ENCODE assay signal across 8 mouse cellular contexts in the genomic region with DNA sequence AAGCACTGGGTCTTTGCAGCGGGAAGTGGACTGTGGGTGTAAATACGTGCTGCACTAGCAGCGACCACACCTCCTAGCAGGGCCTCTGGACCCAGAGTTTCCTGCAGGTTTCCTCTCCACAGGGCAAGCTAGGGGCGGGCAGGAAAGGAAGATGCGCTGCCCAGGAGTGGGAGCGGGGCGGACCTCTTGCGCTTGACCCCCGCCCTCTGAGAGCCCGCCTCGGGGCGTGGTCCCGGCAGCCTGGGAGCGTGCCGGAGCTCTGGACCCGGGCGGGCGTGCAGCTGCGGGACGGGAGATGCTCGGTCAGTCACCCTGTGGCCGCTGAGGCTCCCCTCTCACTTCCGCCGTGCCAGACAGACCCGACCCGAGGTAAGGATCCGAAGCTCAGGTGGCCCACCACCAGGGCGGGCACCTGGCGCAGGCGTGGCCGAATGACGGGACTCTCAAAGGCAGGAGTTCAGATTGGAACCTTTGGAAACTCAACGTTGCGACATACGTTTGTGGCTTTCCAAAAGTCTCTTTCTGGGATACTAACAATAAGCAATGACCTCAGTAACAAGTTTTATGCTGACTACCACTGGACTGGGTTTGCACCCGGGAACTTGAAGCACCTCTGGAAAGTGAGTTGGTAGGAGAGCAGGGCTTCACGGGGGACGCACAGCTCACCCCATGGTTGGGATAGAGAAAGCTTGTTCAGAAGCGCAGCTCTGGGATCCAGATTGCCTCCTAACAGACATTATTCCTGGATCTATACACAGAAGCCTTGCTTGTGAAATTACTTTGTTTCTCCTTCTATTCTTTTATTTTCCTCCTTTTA. TPM values are rescaled to one million over a fixed set of nuclear protein-coding genes. Genes with fewer than 3 reads are reported as not detected.
DNase-seq lines count a peak whose midpoint lies in the region; ATAC-seq lines count a peak whose summit lies in the region.

TSS of gene Thsd1 (plus strand) at position 253 of the 817 bp plus-strand sequence.

- H3K36me3 ChIP-seq in forebrain, embryonic 11.5 days (ENCODE audit: control insufficient read depth, insufficient read depth, low read length), result no peaks in the 10 kb centered on the region

- H3K4me1 ChIP-seq in forebrain, embryonic 11.5 days (replicated peaks; ENCODE audit: control insufficient read depth, insufficient read depth, low read length), result 0 out of 2 replicates have a peak, but pooled peaks cover 2% of the 10 kb centered on the region

- peak; percentile 84 for ATAC-seq in forebrain, embryonic 11.5 days (replicated peaks; ENCODE audit: low FRiP score)
- peak; percentile 84 for ATAC-seq in megakaryocyte progenitor cell, adult 5-6 weeks (replicated peaks; ENCODE audit: poor library complexity)

- H3K9ac ChIP-seq in forebrain, embryonic 11.5 days (ENCODE audit: low read length), result peak within 1 kb of the TSS; percentile 13

- intact Hi-C loops in heart, postnatal 14 days (cut with DNase I), result loop anchor here (2.0 kb wide), 2 partner anchors 16 to 34 kb away; partner anchors contain the start of gene Vps36
- intact Hi-C loops in left cerebral cortex, postnatal 14 days (cut with DNase I), result no loop called here

- H3K4me3 ChIP-seq in forebrain, embryonic 11.5 days (ENCODE audit: low read depth, low read length), result peak within 1 kb of the TSS; percentile 32

- 0 out of 2 replicates have a peak, but pooled peaks cover 2% of the 10 kb centered on the region for H3K27me3 ChIP-seq in forebrain, embryonic 11.5 days (ENCODE audit: control insufficient read depth, insufficient read depth, low read length)

- peak within 1 kb of the TSS; percentile 61 for H3K4me2 ChIP-seq in forebrain, embryonic 11.5 days (ENCODE audit: low read depth, low read length, severe bottlenecking)

- under 1% methylated on average over 39 of the region's 39 CpGs for WGBS in forebrain, embryonic 11.5 days

- H3K27ac ChIP-seq in forebrain, embryonic 11.5 days (ENCODE audit: low read depth, low read length), result no peak within 1 kb of the TSS

- peak; percentile 51 for DNase-seq in ES-CJ7 (ENCODE audit: low read depth, low spot score)
- peak; percentile 84 for DNase-seq in adrenal gland, adult 2 months
- peak; percentile 77 for DNase-seq in forebrain, embryonic 11.5 days (ENCODE audit: low spot score)
- DNase-seq in heart, postnatal 14 days, result peak; percentile 74 to 83
- peak; percentile 80 to 88 for DNase-seq in kidney, postnatal 36 days
- peak; percentile 21 to 65 for DNase-seq in spleen, postnatal 4 days (ENCODE audit: low spot score in 2 of 2)
- DNase-seq in left cerebral cortex, postnatal 14 days (ENCODE audit: low spot score in 2 of 2), result no peak

- no peaks in the 10 kb centered on the region for H3K9me3 ChIP-seq in forebrain, embryonic 11.5 days (ENCODE audit: control insufficient read depth, low read length)

RNA-seq across cellular contexts. Expression of gene Thsd1, which starts in this region (rescaled TPM):
- total RNA-seq in adrenal gland, adult 2 months (2021), result 1 to 10 TPM; 2.2 to 3.6 TPM
- 2.2 and 2.5 TPM in 2 replicates for polyA plus RNA-seq in adrenal gland, adult 2 months (2012; rRNA removed)
- 8.3 and 10.1 TPM in 2 replicates for polyA plus RNA-seq in forebrain, embryonic 11.5 days (2014; fragmentation: Nextera tagmentation; extraction: Ambion mirVana)
- total RNA-seq in heart, postnatal 14 days (2021), result 1 to 10 TPM; 9.2 to 9.6 TPM
- 1.8 and 2.2 TPM in 2 replicates for total RNA-seq in megakaryocyte progenitor cell, adult 5-6 weeks (2015)
- total RNA-seq in megakaryocyte progenitor cell, adult 5-6 weeks (2017), result 0.92 and 1.9 TPM in 2 replicates
- total RNA-seq in left cerebral cortex, postnatal 14 days (2021), result 1 to 10 TPM; 5.7 to 5.9 TPM

Comparison
In these comparisons a context has a peak if more than half of its experiments do, and no peak if none do; other contexts are left out.
1. DNase-seq: peak in ES-CJ7 (single experiment), adrenal gland, adult 2 months (single experiment), forebrain, embryonic 11.5 days (single experiment), heart, postnatal 14 days (2 of 2), kidney, postnatal 36 days (2 of 2) and spleen, postnatal 4 days (2 of 2); none in left cerebral cortex, postnatal 14 days (0 of 2).